Mouse (Mus musculus): ENCODE results near the gene Mrpl27.

DNA sequence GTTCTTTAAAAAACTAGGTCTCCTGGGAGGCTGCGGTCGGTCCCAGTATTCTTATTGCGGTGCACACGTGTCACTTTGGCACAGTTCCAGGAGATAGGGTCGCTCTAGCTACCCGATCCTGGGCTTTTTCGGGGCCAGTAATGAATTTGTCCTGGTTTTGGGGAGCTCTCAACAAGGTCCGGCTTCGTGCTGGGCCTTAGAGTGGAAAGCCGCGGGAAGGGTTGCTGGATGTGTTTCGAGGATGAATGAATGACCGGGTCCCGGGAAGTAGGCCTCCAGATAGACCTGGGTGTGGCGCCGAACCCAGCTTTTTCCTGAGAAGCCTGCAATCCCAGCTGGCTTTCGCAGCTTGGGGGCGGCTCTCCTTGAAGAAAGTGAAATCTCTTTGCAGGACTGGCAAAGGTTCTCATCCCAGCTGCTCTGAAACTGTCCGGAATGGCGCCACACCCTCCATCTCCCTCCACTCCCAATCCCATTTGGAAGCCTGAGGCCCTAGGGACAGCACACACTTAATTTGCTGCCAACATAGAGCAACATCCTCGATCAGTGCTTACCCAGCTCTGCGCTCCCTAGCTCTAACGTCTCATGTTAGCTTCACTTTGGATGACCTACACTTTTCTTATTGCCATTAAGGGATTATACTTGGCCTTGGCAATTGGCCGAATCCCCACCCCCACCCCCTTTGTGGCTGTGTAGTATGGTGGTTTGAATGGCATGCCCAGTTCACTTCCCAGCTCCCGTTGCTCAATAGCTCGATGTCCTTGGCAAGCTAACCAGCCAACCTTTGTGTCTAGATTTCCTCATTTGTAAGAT is 23.2 kb upstream of the Mrpl27 start:
- no peak for TF ChIP-seq HCFC1 (IDR thresholded peaks at IDR 0.05; ENCODE audit: borderline replicate concordance, insufficient read depth, low read length)
- no peak for TF ChIP-seq ZC3H11A (IDR thresholded peaks at IDR 0.05; ENCODE audit: borderline replicate concordance, low read depth, low read length)
- no peak for TF ChIP-seq CHD2 (IDR thresholded peaks at IDR 0.05; ENCODE audit: low read depth, low read length)
- TF ChIP-seq MAFK (IDR thresholded peaks at IDR 0.05; ENCODE audit: insufficient read depth, low read depth, low read length): no peak
- TF ChIP-seq ZNF384 (IDR thresholded peaks at IDR 0.05; ENCODE audit: low read depth, low read length): no peak
